Mouse (Mus musculus) C2C12 (cell line): ENCODE data around the gene Echdc3. TPM values are rescaled to one million over a fixed set of nuclear protein-coding genes. Genes with fewer than 3 reads are reported as not detected.

Source experiments
- H3K27me3 ChIP-seq: one replicate; pipeline ENCODE4 v1.6.1; 2011; ENCODE audit not compliant: control insufficient read depth, insufficient read depth, insufficient read length
- H3K36me3 ChIP-seq: one replicate; pipeline ENCODE4 v1.6.1; 2011; ENCODE audit not compliant: control insufficient read depth, insufficient read depth
- H3K4me3 ChIP-seq: one replicate; pipeline ENCODE4 v1.5.1; 2011; ENCODE audit warnings: mild to moderate bottlenecking, control low read depth; ENCODE audit not compliant: poor library complexity, insufficient read depth, severe bottlenecking
- H3K79me2 ChIP-seq: one replicate; pipeline ENCODE4 v1.6.1; 2011; ENCODE audit not compliant: control insufficient read depth, insufficient read depth
- H3K79me3 ChIP-seq: one replicate; pipeline ENCODE4 v1.6.1; 2011; ENCODE audit warnings: low read depth, control low read depth
- H3ac ChIP-seq: one replicate; pipeline ENCODE3; 2011; ENCODE audit warnings: low read depth; ENCODE audit not compliant: control insufficient read depth, insufficient read length
- CEBPB ChIP-seq: IDR thresholded peaks from one replicate; pipeline ENCODE4 v1.6.1; 2011; ENCODE audit warnings: low read depth, mild to moderate bottlenecking, control low read depth, moderate library complexity
- CTCF ChIP-seq: IDR thresholded peaks from one replicate; pipeline ENCODE4 v1.5.1; 2011; ENCODE audit not compliant: control insufficient read depth, insufficient read depth, insufficient read length
- FOSL1 ChIP-seq: IDR thresholded peaks from one replicate; pipeline ENCODE4 v1.8.0; 2011; ENCODE audit warnings: mild to moderate bottlenecking, low read length; ENCODE audit not compliant: poor library complexity, insufficient read depth, severe bottlenecking
- MAX ChIP-seq: IDR thresholded peaks from one replicate; pipeline ENCODE4 v1.6.1; 2011; ENCODE audit warnings: mild to moderate bottlenecking, control low read depth
- MYOD1 ChIP-seq: IDR thresholded peaks from one replicate; pipeline ENCODE4 v1.6.1; 2011; ENCODE audit warnings: low read depth; ENCODE audit not compliant: control insufficient read depth, insufficient read length
- MYOG ChIP-seq: IDR thresholded peaks from one replicate; pipeline ENCODE4 v1.6.1; 2011; ENCODE audit not compliant: control insufficient read depth, insufficient read length; ENCODE audit errors: extremely low read depth
- USF1 ChIP-seq: IDR thresholded peaks from one replicate; pipeline ENCODE4 v1.6.1; 2011; ENCODE audit warnings: low read depth, mild to moderate bottlenecking, control low read depth, moderate library complexity
- polyA plus RNA-seq: library from polyadenylated mRNA; unstranded; fragments of >200 nt; fragmentation: generic; extraction: Trizol; gene quantifications from one replicate; pipeline ENCODE4 v1.2.1, GENCODE M21; 2012; ENCODE audit warnings: missing spikeins

The Echdc3 gene
- polyA plus RNA-seq, 1 experiment: 2.9 TPM

DNA sequence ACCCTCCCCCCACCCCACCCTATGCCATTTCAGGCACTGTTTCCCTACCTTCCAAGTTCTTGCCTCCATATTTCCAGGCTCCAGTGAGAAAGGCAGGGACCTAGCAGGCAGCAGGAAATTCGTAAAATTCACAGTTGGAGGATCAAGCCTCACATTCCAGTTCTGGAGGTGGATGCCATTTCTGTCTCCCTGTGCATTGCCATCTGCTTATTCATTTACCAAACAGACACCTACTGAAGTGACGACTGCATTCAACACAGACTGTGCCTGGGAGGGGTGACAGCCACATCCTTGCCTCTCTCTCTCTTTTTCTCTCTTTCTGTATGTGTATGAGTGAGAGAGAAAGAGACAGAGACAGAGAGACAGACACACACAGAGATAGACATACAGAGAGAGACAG lies 44.3 kb upstream of the Echdc3 start:
- no peak for TF ChIP-seq MAX
- TF ChIP-seq MYOD1: no peak
- no peak for TF ChIP-seq MYOG
- TF ChIP-seq FOSL1: no peak
- TF ChIP-seq CEBPB: no peak
- no peak for TF ChIP-seq CTCF
- TF ChIP-seq USF1: no peak
- no peak overlapping the region for H3K4me3 ChIP-seq
- H3K79me2 ChIP-seq: no peaks in the 10 kb centered on the region
- no peak overlapping the region for H3ac ChIP-seq
- no peaks in the 10 kb centered on the region for H3K27me3 ChIP-seq
- no peaks in the 10 kb centered on the region for H3K79me3 ChIP-seq
- no peaks in the 10 kb centered on the region for H3K36me3 ChIP-seq

DNA sequence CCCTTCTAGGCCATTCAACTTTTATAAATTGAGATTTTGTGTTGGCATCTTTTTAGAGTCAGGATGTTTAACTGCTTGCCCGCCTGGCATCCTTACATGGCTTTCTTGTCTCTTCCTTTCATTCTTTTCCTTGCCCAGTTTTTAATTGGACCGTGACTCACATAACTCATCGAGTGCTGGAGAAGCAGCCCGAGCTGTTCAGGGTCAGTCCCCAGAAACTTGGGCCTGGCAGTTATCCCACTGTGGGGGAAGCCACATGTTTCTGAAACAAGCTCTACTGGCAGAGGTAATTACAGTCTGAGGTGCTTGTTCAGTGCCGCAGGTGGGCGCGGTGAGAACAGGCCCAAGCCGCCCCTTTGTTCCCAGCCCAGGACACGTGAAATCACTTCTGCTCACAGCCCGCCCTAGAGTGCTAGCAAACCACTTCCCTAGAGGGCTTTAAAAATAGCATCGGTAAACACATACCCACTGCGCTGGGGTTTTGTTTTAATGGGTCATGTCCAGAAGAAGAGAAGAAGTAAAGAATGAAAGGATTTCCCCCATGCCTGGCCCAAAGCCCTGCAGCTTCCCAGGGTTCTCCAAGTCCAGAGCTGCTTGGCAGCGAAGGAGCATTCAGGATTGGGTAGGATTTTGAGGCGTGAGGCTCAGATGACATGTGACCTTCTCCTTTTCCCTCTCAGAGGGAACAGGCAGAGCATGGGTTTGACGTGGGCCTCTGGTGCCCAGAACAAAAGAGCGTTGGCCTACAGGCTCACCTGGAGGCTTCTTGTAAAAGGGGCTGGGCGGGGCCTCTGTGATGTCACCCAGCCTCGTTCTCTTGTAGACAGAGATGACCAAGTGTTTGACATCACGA lies 43.4 kb upstream of the Echdc3 start:
- no peak for TF ChIP-seq CTCF
- peak; percentile 62 for TF ChIP-seq USF1
- TF ChIP-seq MYOD1: no peak

GRCm38 (mm10) chr2:6255402-6255988 lies 42.7 kb upstream of the Echdc3 start:
- TF ChIP-seq CTCF (no peak), USF1 (no peak), MYOD1 (no peak), FOSL1 (no peak), MYOG (no peak), CEBPB (no peak), MAX (no peak)
- H3K4me3 ChIP-seq: no peak overlapping the region
- no peaks in the 10 kb centered on the region for H3K79me3 ChIP-seq
- no peaks in the 10 kb centered on the region for H3K36me3 ChIP-seq
- H3ac ChIP-seq: no peak overlapping the region
- H3K27me3 ChIP-seq: no peaks in the 10 kb centered on the region
- no peaks in the 10 kb centered on the region for H3K79me2 ChIP-seq

More for the DNA sequence above, 43.4 kb upstream of the Echdc3 start:
- no peaks in the 10 kb centered on the region for H3K79me2 ChIP-seq
- H3K79me3 ChIP-seq: no peaks in the 10 kb centered on the region
- no peak overlapping the region for H3K4me3 ChIP-seq
- no peaks in the 10 kb centered on the region for H3K36me3 ChIP-seq
- no peaks in the 10 kb centered on the region for H3K27me3 ChIP-seq
- H3ac ChIP-seq: no peak overlapping the region

DNA sequence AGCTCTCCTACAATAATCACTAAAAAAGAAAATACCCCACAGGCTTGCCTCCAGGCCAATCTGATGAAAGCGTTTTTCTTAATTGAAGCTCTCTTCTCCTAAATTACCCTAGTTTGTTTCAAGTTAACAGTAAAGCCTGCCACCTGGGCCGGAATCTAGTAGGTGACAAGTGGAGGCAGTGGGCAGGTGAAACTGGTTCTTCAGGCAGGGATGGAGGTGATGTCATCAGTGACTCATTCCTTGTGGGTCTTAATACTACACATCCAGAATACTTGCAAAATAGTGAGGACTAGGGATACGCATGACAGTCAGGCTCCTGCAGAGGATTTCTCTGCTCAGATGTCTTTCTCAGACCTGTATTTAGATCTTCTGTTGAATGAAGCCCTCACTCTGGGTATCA lies 39.7 kb upstream of the Echdc3 start:
- H3K27me3 ChIP-seq: no peaks in the 10 kb centered on the region
- H3K4me3 ChIP-seq: no peak overlapping the region
- no peaks in the 10 kb centered on the region for H3K79me2 ChIP-seq
- no peaks in the 10 kb centered on the region for H3K79me3 ChIP-seq
- TF ChIP-seq MYOD1 (no peak), FOSL1 (no peak), CEBPB (no peak), USF1 (no peak), MYOG (no peak), CTCF (no peak), MAX (no peak)
- H3K36me3 ChIP-seq: no peaks in the 10 kb centered on the region
- no peak overlapping the region for H3ac ChIP-seq

GRCm38 (mm10) chr2:6251076-6251496 lies 38.3 kb upstream of the Echdc3 start:
- Histone ChIP-seq H3ac (no peak overlapping the region), H3K4me3 (no peak overlapping the region), H3K27me3 (no peaks in the 10 kb centered on the region), H3K79me2 (no peaks in the 10 kb centered on the region), H3K36me3 (no peaks in the 10 kb centered on the region), H3K79me3 (no peaks in the 10 kb centered on the region)
- TF ChIP-seq CTCF (no peak), MYOG (no peak), MYOD1 (no peak), MAX (no peak), USF1 (no peak), FOSL1 (no peak), CEBPB (no peak)

- H3K79me3 ChIP-seq: no peaks in the 10 kb centered on the region
- H3K79me2 ChIP-seq: no peaks in the 10 kb centered on the region
- H3ac ChIP-seq: no peak overlapping the region
- TF ChIP-seq MAX (no peak), FOSL1 (no peak), MYOD1 (no peak), CEBPB (no peak), USF1 (no peak), MYOG (no peak), CTCF (no peak)
- no peak overlapping the region for H3K4me3 ChIP-seq
- no peaks in the 10 kb centered on the region for H3K36me3 ChIP-seq
- H3K27me3 ChIP-seq: no peaks in the 10 kb centered on the region
Observed at GRCm38 (mm10) chr2:6241446-6241845, 28.6 kb upstream of the Echdc3 start.
